Mouse (Mus musculus): ENCODE measurements around the gene Rgsl1. TPM values are rescaled to one million over a fixed set of nuclear protein-coding genes. Genes with fewer than 3 reads are reported as not detected.

Gene Rgsl1
- total and polyA plus RNA-seq, 3 experiments: 0.03 to 0.28 TPM; not detected in 1

GRCm38 (mm10) chr1:153740775-153741400 is 103.1 kb downstream of the Rgsl1 start:
- DNase-seq: no peak

DNA sequence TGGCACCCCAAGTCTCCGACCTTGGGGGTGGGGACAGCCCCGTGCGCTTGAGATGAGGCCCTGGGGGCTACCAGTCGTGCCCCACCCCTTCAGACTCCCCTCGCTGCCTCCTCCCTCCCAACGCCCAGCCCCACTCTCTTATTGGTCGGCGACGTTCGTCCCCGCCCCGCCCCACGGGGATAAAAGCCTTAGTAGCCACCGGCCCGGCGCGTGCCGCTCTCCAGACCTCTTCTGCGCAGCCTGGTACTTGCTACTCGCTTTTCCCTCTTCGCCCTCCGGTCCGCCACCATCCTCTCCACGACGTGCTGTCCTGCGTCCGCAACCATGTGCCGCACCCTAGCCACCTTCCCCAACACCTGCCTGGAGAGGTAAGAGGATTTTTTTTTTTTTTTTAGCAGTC is 103.8 kb downstream of the Rgsl1 start, which contains the start of gene Rgs16:
Gene Rgs16, plus strand, starts transcription at position 205 of the 400 bp plus-strand sequence.
- peak; percentile 93 for DNase-seq

DNA sequence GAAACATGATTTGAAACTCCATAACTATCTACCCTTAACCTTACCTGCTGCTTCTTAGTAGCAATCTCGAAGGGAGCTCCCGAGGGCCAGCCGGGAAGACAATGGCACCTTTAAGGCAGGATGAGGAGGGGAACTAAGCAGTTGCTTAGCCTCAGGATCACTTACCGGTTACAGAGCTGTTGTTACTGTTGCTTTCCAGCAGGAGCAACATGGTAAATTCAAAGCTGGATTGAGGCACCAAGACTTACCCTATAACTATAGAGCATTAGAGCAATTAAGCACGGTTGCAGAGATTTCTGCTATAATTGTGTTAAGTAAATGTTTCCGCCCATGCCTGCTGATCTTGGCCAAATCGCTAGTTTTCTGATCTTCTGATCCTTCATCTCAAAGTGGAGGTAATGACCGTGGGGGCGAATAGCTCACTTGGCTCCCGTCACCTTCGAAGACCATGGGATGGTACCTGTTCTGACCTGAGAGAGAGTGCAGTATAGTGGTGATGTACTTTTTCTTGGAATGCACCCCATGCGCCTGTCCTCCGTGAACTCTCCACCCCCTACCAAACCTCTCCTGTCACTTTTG is 104.4 kb downstream of the Rgsl1 start:
- DNase-seq: no peak

DNA sequence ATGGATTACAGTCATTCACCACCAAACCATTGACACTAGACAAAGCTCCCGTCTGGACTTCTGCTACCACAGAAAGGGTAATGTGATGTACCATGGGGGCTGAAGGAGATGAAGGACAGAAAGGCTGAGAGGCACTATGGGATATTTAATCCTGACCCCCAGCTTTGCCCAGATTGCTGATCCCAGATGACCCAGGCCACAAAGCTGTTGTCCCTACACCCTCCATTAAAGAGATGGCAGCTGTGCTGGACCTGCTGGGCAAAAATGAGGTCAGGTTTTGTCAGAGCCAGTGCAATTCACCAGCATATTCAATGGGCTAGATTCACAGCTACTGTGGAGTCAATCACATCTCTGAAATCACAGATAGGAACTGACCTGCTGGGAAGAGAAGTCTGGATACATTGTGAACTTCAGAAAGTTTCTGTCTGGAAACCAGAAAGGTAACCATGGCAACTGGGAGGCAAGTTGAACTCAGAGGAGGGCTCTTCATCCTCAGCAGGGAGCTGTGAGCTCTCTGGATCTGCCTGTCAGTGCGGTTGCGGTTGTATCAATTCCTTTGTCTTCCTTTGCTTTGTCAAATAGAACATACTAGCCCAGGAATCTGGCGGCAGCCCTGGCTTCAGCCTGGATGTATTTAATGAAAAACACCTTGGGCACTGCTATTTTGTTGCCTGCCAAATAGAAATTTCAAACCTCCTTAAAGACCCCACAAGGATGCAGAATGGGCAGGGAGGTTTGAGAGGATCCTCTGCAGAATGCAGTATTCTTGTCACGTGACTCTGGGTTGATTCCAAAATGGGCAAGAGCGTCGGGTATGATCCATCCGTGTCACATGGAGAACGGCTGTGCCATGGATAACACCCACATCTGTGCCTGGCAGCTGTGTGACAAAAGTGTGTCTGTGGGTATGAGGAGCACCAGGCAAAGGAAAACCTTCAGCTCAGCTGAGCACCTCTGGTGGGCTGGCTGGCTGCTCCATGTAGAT is 106.5 kb downstream of the Rgsl1 start:
- no peak for DNase-seq

- DNase-seq: no peak
These were observed 107.8 kb downstream of the Rgsl1 start for GRCm38 (mm10) chr1:153736096-153736495.

DNA sequence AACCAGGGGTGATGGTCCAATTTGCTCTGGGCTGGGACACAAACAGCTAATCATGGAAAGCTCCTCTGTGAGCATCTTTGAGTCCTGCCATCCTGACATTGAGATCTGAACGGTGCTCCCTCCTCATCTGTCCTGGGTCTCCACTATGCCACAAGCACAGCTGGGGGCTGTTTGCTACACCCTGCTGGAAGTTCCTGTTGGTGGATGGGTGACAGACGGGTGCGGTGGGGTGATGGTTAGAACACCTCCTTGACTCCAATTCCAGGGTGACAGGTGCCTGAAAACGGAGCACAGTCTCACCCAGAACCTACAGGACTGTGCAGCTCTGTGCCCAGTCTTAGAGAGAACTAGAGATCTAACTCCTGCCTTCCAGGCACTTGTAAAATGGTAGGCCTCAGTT is 109.1 kb downstream of the Rgsl1 start:
- DNase-seq: no peak

DNA sequence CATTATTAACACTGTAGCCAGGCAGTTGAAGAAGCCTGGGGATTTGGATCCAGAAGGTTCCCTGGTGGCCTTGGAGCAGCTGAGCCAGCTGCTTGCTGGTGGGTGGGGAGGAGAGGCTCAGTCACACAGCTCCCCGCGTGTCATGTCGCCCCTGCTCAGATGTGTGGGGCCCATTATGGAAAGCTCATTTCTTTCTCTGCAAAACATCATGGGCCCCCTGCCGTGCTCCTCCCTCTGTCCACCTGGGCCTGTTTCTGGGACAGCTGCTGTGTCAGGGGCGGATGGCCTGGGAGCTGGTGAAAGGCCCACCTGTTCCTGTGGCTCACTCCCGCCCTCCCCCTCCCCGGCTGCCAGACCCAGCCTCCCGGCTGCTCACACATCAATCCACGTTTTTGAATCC is 110.8 kb downstream of the Rgsl1 start:
- no peak for DNase-seq

DNA sequence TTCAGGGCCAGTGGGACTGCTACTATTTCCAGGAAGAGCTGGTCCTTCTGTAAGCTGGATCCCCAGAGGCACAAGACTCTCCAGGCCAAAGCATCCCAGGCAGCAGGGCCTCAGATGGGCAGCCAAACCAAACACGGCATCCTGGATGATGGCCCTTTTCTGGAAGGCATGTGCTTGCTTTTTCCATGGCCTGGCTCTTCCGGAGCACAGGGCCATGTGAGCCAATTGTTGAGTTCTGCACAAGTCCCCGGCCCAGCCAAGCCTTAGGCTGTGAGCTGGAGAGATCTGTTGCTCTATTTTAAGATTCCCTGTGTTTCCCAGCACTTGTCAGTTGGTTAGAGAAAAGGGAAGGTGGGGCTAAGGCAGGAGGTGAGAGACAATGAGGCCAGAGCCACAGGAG is 113.3 kb downstream of the Rgsl1 start:
- peak; percentile 46 for DNase-seq

- no peak for DNase-seq
These were observed 114.1 kb downstream of the Rgsl1 start for GRCm38 (mm10) chr1:153729806-153730205.

Other genes starting within 250 kb of the Rgsl1 start
- under 1 TPM in 1 of 2 experiments, not detected in 1; 0.10 TPM for gene Rgs8, start 191.1 kb downstream of the Rgsl1 start, total RNA-seq (2021)
- 0.02 TPM in 2 replicates for gene Rgs8, start 191.1 kb downstream of the Rgsl1 start, polyA plus RNA-seq (2012; rRNA removed)
- 1 to 10 TPM; 2.1 to 4.5 TPM for gene Rgs16, start 103.8 kb downstream of the Rgsl1 start, total RNA-seq (2021)
- 0.61 and 0.95 TPM in 2 replicates for gene Rgs16, start 103.8 kb downstream of the Rgsl1 start, polyA plus RNA-seq (2012; rRNA removed)
- 10 to 100 TPM in 1 of 2 experiments, 1 to 10 TPM in 1; 9.7 to 13.2 TPM for gene Rnasel, start 94.7 kb downstream of the Rgsl1 start, total RNA-seq (2021)
- 1.2 and 1.5 TPM in 2 replicates for gene Rnasel, start 94.7 kb downstream of the Rgsl1 start, polyA plus RNA-seq (2012; rRNA removed)
- not detected for gene Teddm1b, start 30.2 kb upstream of the Rgsl1 start, total RNA-seq (2021)
- not detected in 2 replicates for gene Teddm1b, start 30.2 kb upstream of the Rgsl1 start, polyA plus RNA-seq (2012; rRNA removed)
- not detected for gene Teddm1a, start 47.6 kb upstream of the Rgsl1 start, total RNA-seq (2021)
- not detected in 2 replicates for gene Teddm1a, start 47.6 kb upstream of the Rgsl1 start, polyA plus RNA-seq (2012; rRNA removed)
- 1,000 to 10,000 TPM; 1,004 to 1,607 TPM for gene Glul, start 55.8 kb upstream of the Rgsl1 start, total RNA-seq (2021)
- gene Glul, start 55.8 kb upstream of the Rgsl1 start, polyA plus RNA-seq (2012; rRNA removed): 279 and 350 TPM in 2 replicates
- gene Teddm2, start 56.1 kb upstream of the Rgsl1 start, total RNA-seq (2021): under 1 TPM; 0.29 to 0.52 TPM
- 0.19 and 0.24 TPM in 2 replicates for gene Teddm2, start 56.1 kb upstream of the Rgsl1 start, polyA plus RNA-seq (2012; rRNA removed)

Measured in adrenal gland, adult 2 months (tissue).